Mouse (Mus musculus) liver, postnatal 0 days (tissue): ENCODE data around the gene Auh.

Experiments used
- CTCF ChIP-seq: sonication (generic); IDR thresholded peaks from 2 replicates; pipeline ENCODE4 v1.5.1; 2016; ENCODE audit warnings: antibody characterized with exemption, low read depth
- EP300 ChIP-seq: IDR thresholded peaks from 2 replicates; pipeline ENCODE4 v1.6.1; 2016; ENCODE audit warnings: antibody characterized with exemption, low read depth, mild to moderate bottlenecking

- no peak for TF ChIP-seq CTCF
- no peak for TF ChIP-seq EP300
These were observed 136.0 kb downstream of the Auh start for GRCm38 (mm10) chr13:52793434-52793989.
